Mouse (Mus musculus) spleen, postnatal 10 days (tissue): ENCODE results near the gene Map2k5.

Source experiments
- DNase-seq, 2 experiments: peaks; one replicate each; pipeline ENCODE4 v3.0.0; 2021 to 2022; ENCODE audit warnings: low spot score in 2 of 2

Gene Map2k5

GRCm38 (mm10) chr9:63146856-63147274, 230.8 kb downstream of the Map2k5 start:
- DNase-seq: no peak

- DNase-seq: no peak
These were observed 231.4 kb downstream of the Map2k5 start for GRCm38 (mm10) chr9:63146126-63146855.

- no peak for DNase-seq
These were observed 232.2 kb downstream of the Map2k5 start for GRCm38 (mm10) chr9:63145249-63146125.

- DNase-seq: no peak
These were observed 233.0 kb downstream of the Map2k5 start for GRCm38 (mm10) chr9:63144502-63145248.

- no peak for DNase-seq
These were observed 233.8 kb downstream of the Map2k5 start for GRCm38 (mm10) chr9:63143641-63144501.

GRCm38 (mm10) chr9:63143227-63143626, 234.5 kb downstream of the Map2k5 start:
- no peak for DNase-seq

GRCm38 (mm10) chr9:63142335-63143036, 235.2 kb downstream of the Map2k5 start:
- DNase-seq: no peak

- no peak for DNase-seq
These were observed 235.9 kb downstream of the Map2k5 start for GRCm38 (mm10) chr9:63141641-63142334.

- no peak for DNase-seq
These were observed 237.5 kb downstream of the Map2k5 start for GRCm38 (mm10) chr9:63140211-63140610.

GRCm38 (mm10) chr9:63139661-63140060, 238.0 kb downstream of the Map2k5 start:
- DNase-seq: no peak

- no peak for DNase-seq
These were observed 239.2 kb downstream of the Map2k5 start for GRCm38 (mm10) chr9:63138481-63138967.

- no peak for DNase-seq
These were observed 240.1 kb downstream of the Map2k5 start for GRCm38 (mm10) chr9:63137615-63137915.

- DNase-seq: no peak
These were observed 240.7 kb downstream of the Map2k5 start for GRCm38 (mm10) chr9:63136756-63137614.

GRCm38 (mm10) chr9:63136241-63136640, 241.5 kb downstream of the Map2k5 start:
- no peak for DNase-seq

- peak in 1 of 2 experiments; percentile 60 for DNase-seq
These were observed 241.9 kb downstream of the Map2k5 start for GRCm38 (mm10) chr9:63135801-63136200.

- DNase-seq: no peak
These were observed 242.3 kb downstream of the Map2k5 start for GRCm38 (mm10) chr9:63135356-63135755.

GRCm38 (mm10) chr9:63133659-63134058, 244.0 kb downstream of the Map2k5 start:
- no peak for DNase-seq

GRCm38 (mm10) chr9:63132673-63133601, 244.8 kb downstream of the Map2k5 start:
- DNase-seq: peak; percentile 65 to 88
